Mouse (Mus musculus) urinary bladder, postnatal 14 days (tissue): ENCODE data around the gene Tep1.
A peak's percentile ranks its signal among the peaks of the same experiment; 100 is the strongest.
"Not testable (repeated sequence)": the region's sequence is repeated elsewhere in the genome, so short reads cannot be mapped to it uniquely, and the experiment has no call there.

Experiments
- DNase-seq: peaks from one replicate; pipeline ENCODE4 v3.0.0; 2021; ENCODE audit warnings: low spot score

Gene Tep1

DNA sequence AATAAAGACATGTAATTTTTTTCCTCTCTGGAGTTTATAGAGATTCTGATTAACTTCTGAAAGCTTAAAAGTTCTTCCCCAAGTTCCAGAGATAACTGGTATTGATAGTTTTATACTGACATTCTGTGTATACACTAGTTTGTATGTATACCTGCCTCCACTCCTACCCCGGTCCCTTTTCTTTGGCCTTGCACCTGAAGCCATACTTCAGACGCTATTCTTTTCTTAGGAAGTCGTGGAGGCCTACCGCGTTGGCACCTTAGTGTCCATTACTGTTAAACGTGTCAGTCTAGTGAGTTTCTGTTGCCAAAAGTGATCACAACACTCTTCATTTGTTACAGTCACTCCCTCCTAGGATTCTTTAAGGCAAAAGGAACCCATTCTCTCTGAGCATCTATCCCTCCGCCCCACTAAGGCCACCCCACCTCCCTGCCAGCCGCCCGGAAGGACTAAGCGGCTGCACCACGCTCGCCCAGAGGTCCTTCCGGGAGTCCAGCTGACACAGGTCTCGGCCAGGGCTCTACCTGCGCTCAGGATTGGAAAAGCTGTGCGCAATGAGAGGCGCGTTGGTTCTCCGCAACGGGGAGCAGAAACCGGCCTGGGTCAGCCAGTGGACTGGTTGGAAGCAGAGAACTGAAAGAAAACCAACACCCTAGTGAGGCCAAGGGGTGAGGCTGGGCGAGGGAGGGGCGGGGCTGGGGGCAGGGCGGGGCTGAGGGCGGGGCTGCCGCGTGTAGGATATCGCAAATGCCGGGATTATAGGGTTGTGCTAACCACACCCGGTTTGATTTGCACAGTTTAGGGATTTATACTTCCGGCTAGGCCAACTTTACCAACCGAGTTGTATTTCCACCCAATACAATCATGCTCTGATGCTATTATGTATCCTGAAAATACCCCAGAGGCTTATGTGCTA lies at the start of gene Tep1:
Tep1 (minus strand) TSS at position 672 of the 916 bp plus-strand sequence.
- DNase-seq = peak; percentile 64

DNA sequence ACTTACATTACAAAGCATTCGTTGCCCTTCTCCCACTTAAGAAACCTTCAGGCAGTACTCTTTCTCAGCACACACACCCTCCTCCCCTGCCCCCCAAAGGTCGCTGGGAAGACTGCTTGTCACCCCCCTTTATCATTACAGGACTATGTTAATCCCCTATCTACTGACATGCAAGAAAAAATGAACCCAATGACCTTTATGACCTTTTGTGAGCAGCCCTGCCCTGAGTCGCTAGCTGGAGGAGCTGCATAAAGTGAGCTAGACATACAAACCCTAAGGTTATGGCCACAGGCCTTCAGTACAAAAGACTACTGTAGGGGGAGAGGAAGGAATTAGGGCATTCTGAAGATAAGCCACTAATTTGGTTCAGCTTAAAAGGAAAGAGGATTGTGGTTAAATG lies 41.0 kb upstream of the Tep1 start:
- DNase-seq = no peak

GRCm38 (mm10) chr14:50908126-50908525 lies 37.8 kb upstream of the Tep1 start:
- no peak for DNase-seq

- DNase-seq = not testable (repeated sequence)
These were observed 35.0 kb upstream of the Tep1 start for GRCm38 (mm10) chr14:50905327-50905726.

DNA sequence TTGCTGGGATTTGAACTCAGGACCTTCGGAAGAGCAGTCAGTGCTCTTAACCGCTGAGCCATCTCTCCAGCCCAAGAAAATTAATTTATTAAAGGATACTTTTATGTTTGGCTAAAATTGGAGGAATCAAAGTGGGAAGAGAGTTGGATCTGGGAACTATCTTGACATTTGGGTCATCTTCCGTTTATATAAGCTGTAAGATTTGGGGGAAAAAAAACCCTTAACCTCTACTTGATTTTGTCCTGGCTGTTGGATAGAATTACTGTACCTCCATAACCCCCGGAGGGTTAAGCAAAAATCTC lies 34.4 kb upstream of the Tep1 start:
- DNase-seq = no peak

GRCm38 (mm10) chr14:50903973-50904827 lies 33.8 kb upstream of the Tep1 start:
- DNase-seq = peak; percentile 41

DNA sequence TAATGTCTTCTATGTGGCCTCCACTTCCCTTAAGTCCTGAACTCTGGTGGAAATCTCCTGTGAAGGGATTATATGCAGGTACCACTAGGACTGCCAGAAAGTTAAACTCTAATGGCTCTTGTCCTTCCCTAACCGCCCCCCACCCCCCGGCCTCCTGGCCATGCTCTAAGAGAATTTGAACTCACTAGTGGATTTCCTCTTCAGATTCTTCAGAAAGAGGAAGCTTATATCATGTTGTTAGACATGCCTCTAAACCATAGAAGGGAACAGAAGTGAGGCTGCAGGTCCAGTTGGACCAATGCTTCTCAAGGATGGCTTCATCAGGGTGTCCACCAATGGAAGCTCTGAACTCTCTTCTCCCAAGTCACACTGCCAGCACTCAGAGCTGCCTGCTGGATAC lies 27.6 kb upstream of the Tep1 start:
- not testable (repeated sequence) for DNase-seq

GRCm38 (mm10) chr14:50897374-50897765 lies 27.0 kb upstream of the Tep1 start, which contains the start of gene Klhl33:
TSS of gene Klhl33 (minus strand) at chr14:50897507.
- no peak for DNase-seq

DNA sequence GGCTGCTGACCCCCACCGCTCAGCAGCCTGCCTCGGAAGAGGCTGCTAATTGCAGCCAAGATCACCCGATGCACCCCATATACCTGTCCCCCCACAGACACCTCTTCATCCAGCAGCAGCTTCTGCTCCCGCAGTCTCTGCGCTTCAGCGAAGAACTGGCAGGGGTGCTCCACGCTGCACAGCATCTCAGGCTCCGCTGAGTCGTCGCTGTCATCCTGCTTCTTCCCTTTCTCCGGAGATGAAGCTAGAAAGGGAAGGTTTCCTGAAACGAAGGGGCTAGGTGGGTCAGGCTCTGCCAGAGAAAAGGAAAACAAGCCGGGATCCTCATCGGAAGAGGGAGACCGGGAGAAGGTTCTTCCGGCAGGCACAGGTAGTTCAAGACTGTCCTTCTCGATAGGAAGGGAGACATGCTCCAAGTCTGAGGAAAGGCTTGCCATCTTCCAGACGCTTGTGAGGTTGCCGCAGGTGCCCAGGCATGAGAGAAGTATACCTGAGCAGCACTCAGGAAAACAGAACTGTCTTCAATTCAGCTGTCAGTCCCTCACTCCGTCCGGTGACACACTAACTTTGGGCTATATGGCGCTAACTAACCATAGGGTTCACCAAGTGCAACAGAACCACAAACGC lies 26.5 kb upstream of the Tep1 start:
- peak; percentile 6 for DNase-seq

DNA sequence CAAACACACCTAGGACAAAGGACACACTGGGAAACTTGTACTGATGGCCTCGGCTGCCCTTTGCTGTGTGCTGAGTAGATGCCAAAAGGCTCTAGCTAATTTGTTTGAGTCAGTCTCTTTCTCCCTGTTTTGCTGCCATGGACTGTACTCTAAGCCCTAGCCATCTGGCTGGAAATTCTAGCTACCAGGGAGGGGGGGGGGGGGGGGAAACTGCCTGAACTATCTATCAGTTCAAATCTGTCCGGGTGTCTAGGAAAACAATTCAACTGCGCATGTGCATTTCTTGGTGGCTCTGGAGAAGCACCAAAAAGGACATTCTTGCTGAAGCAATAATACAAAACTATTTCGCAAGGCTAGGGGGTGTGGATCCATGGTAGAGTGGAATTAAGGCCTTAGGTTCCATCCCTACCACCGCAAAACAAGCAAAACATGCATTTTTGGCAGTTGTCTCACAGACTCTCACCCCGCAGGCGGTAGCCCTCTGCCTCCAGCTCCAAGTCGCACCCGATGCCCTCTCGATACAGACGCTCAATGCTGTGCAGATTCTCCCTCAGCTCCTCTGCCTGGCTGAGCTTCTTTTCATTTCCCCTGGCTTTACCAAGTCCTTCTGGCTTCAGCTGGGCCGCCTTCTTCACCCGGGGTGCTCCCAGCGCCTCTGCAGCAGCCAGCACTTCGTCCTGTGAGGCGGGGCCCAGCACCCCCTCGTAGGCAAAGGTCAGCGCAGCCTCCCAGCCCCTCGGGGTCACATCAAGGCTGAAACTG lies 25.8 kb upstream of the Tep1 start:
- DNase-seq = peak; percentile 67

DNA sequence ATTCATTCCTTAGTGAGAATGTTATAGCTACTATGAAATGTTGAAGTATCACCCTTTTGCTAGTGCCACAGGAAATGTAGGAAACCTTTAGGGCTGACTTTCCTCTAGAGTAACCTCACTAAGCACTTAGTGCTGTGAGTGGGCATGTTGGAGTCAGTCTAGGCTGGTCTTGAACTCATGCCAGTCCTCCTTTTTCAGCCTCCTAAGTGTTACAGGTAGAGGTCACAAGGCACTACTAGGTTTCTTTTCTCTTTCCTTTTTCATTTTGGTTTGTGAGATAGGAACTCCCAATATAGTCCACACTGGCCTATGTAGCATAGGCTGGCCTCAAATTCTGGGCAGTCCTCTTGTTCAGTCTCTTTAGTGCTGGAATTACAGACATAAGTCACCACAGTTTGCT lies 25.0 kb upstream of the Tep1 start:
- no peak for DNase-seq

DNA sequence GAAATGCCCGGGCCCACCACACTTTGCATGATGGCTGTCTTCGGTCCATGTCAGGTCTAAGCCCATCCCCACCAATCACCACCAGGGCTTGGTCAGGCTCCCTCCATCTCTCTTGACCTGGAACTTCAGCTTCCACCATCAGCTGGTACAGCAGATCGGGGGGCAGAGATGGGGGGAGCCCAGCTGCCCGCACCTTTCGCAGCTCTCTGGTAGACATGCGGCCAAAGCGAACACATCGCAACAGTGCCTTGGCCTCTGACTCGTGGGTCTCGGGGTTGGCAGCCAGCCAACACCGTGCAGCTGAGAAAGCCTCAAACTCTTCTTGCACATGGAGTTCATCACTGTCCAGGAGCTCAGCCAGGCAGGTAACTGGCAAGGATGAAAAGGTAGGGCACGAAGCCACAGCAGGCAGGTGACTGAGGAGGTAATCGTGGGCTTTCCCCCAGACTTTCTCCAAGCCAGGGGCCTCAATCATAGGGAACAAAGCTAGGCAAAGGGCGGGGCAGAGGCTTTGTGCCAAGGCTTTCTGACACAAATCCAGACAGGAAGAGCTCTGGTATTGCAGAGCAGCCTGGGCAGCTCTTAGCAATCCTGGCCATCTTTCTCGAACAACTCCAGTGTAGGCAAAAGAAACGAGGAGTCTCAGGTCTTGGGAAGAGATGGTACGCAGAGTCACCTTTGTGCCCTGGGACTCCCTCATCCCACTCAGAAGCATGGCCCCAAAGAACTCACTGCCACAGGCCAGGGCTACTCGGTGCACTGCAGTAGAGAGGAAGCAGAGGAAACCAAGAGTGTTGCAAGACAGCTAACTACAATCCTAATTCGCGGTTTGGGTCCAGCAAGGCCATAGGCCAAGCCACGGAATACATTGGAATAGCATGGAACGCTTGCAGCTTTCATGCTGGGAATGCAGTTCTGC lies 22.4 kb upstream of the Tep1 start:
- peak; percentile 22 for DNase-seq

GRCm38 (mm10) chr14:50892091-50892490 lies 21.7 kb upstream of the Tep1 start:
- no peak for DNase-seq

DNA sequence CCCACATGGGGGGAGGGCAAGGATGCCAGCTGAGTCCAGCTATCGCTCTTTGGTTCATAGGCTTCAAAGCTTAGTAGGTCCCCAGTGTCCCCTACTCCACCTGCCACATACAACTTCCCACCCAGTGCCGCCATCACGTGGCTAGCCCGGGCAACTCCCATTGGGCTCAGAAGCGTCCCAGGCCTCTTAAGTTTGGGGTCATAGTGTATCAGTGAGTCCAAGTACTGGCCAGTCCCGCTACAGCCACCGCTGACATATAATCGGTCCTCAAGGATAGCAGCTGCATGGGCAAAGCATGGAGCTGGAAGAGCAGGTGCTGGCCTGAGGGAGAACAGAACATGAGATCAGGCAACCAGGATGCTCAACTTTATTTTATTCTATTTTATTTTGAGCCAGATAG lies 21.3 kb upstream of the Tep1 start:
- no peak for DNase-seq

DNA sequence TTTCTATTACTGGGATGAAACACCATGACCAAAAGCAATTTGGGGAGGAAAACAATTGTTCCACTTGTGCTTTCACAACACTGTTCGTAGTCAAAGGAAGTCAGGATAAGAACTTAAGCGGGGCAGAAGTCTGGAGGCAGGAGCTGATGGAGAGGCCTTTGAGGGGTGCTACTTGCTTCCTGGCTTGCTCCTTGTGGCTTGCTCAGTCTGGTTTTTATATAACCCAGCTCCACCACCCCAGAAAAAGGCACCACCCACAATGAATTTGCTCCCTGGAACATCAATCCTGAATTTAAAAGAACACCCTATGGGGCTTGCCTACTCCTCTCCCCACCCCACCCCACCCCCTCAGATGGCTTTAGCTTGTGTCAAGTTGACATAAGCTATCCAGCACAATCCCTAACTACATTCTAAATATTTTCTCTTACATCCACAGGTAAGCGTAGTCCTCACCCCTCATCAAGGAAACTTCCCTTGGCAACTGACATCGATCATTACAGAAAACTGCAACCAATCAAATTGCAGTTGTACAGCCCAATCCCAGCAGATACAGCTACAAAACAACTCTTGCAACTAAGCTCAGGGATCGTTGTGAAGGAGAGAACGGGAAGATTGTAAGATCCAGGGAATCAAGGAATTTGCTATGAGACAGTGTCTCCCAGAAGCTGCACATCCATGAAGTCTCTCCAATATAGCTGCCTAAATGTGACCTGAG lies 6.0 kb upstream of the Tep1 start:
- no peak for DNase-seq

GRCm38 (mm10) chr14:50875591-50876230 lies 5.4 kb upstream of the Tep1 start:
- no peak for DNase-seq

- no peak for DNase-seq
These were observed 4.8 kb upstream of the Tep1 start for GRCm38 (mm10) chr14:50875175-50875574.

- DNase-seq = no peak
These were observed 924 bp upstream of the Tep1 start for GRCm38 (mm10) chr14:50871284-50871683.

DNA sequence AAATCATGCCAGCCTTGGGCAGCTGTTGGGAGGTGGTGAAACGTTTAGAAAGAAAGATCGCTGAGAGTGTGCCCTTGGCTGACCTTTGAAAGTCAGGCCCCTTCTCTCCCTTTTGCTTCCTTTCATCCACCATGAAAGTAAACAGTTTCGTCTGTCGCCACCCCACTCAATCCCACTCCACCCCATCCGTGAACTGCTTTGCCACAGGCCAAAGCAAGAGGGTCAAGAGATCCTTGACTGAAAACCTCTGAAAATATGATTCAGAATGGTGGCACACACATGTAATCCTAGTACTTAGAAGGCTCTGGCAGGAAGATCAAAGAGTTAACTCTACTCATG lies 414 bp upstream of the Tep1 start:
- DNase-seq = no peak

DNA sequence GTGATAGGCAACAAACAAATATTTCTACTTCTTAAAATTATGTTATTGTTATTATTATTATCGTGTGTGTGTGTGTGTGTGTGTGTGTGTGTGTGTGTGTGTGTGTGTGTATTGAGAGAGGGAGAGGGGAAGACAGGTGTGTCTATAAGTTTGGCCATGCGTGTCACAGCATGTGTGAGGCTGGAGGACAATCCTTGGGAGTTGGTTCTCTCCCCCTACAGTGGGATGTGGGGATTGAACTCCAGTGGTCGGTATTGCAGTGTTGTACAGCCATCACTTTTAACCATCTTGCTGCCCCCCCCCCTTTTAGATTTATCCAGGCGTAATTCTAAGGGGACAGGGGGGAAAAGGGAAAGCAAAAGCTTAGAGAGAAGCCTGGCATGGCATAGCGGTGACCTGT lies 1.7 kb downstream of the Tep1 start:
- no peak for DNase-seq
